9 mouse cellular contexts compared by ENCODE assay signal in genomic region chr10:68356973-68357372, GRCm38 (mm10).
DNase-seq lines count a peak whose midpoint lies in the region; ATAC-seq and TF ChIP-seq lines count a peak whose summit lies in the region.
"Had no signal": no experiment of that assay in that cellular context is flagged by ENCODE, and none has a peak within 500 bp of the region (broad histone marks: within the 10 kb centered on the region; RNA-seq: fewer than 3 reads in every experiment).

No protein-coding gene starts in this region.

- peak; percentile 48 for TF ChIP-seq CTCF in hindbrain, postnatal 0 days (IDR thresholded peaks at IDR 0.05; ENCODE audit: low read depth)

- intact Hi-C loops in gastrocnemius, postnatal 36 days (cut with DNase I) = loop anchor here (10.0 kb wide), 1 partner anchor 88 kb away; no protein-coding TSS in a partner anchor

- H3K4me3 ChIP-seq in hindbrain, postnatal 0 days (ENCODE audit: low read length) = no peak overlapping the region
- H3K4me3 ChIP-seq in hindbrain, embryonic 12.5 days = no peak overlapping the region
- H3K4me3 ChIP-seq in kidney, embryonic 15.5 days (replicated peaks) = no peak overlapping the region
- H3K4me3 ChIP-seq in forebrain, embryonic 13.5 days = no peak overlapping the region

- 72% methylated on average over 6 of the region's 6 CpGs for WGBS in hindbrain, postnatal 0 days
- 81% methylated on average over 6 of the region's 6 CpGs for WGBS in hindbrain, embryonic 12.5 days
- 17% methylated on average over 6 of the region's 6 CpGs for WGBS in kidney, embryonic 15.5 days
- 68% methylated on average over 6 of the region's 6 CpGs for WGBS in forebrain, embryonic 13.5 days

- ATAC-seq in hindbrain, postnatal 0 days = no peak
- no peak for ATAC-seq in hindbrain, embryonic 12.5 days (ENCODE audit: low FRiP score)
- ATAC-seq in kidney, embryonic 15.5 days (replicated peaks; ENCODE audit: low FRiP score) = no peak
- no peak for ATAC-seq in forebrain, embryonic 13.5 days

- peak; percentile 53 for DNase-seq in hindbrain, postnatal 0 days (ENCODE audit: low spot score)
- DNase-seq in B cell, adult 2 months = peak; percentile 28 to 37
- DNase-seq in adrenal gland, postnatal 14 days = peak; percentile 25
- DNase-seq in naive thymus-derived CD4-positive, alpha-beta T cell, adult 2 months (ENCODE audit: low read depth) = peak; percentile 46
- no peak for DNase-seq in gastrocnemius, postnatal 36 days

- H3K36me3 ChIP-seq in hindbrain, postnatal 0 days (ENCODE audit: insufficient read depth, low read length) = no peaks in the 10 kb centered on the region
- no peaks in the 10 kb centered on the region for H3K36me3 ChIP-seq in hindbrain, embryonic 12.5 days
- H3K36me3 ChIP-seq in kidney, embryonic 15.5 days = no peaks in the 10 kb centered on the region
- H3K36me3 ChIP-seq in forebrain, embryonic 13.5 days (ENCODE audit: poor library complexity, severe bottlenecking) = no peaks in the 10 kb centered on the region

- H3K4me1 ChIP-seq in hindbrain, postnatal 0 days (ENCODE audit: insufficient read depth, low read length) = peaks cover 5% of the 10 kb centered on the region
- peaks cover 16% of the 10 kb centered on the region for H3K4me1 ChIP-seq in hindbrain, embryonic 12.5 days
- peaks cover 48% of the 10 kb centered on the region for H3K4me1 ChIP-seq in kidney, embryonic 15.5 days
- peaks cover 25% of the 10 kb centered on the region for H3K4me1 ChIP-seq in forebrain, embryonic 13.5 days

- no peaks in the 10 kb centered on the region for H3K9me3 ChIP-seq in hindbrain, postnatal 0 days (ENCODE audit: low read length)
- no peaks in the 10 kb centered on the region for H3K9me3 ChIP-seq in hindbrain, embryonic 12.5 days (replicated peaks)
- no peaks in the 10 kb centered on the region for H3K9me3 ChIP-seq in kidney, embryonic 15.5 days (replicated peaks)
- H3K9me3 ChIP-seq in forebrain, embryonic 13.5 days (replicated peaks) = no peaks in the 10 kb centered on the region

- H3K27me3 ChIP-seq in hindbrain, postnatal 0 days (ENCODE audit: insufficient read depth, low read length) = no peaks in the 10 kb centered on the region
- H3K27me3 ChIP-seq in hindbrain, embryonic 12.5 days = no peaks in the 10 kb centered on the region
- H3K27me3 ChIP-seq in kidney, embryonic 15.5 days = no peaks in the 10 kb centered on the region
- no peaks in the 10 kb centered on the region for H3K27me3 ChIP-seq in forebrain, embryonic 13.5 days

- H3K27ac ChIP-seq in hindbrain, postnatal 0 days = no peak overlapping the region
- no peak overlapping the region for H3K27ac ChIP-seq in hindbrain, embryonic 12.5 days
- H3K27ac ChIP-seq in kidney, embryonic 15.5 days = peak overlapping the region; percentile 70
- no peak overlapping the region for H3K27ac ChIP-seq in forebrain, embryonic 13.5 days
- H3K27ac ChIP-seq: liver, embryonic 14.5 days had no signal

- H3K9ac ChIP-seq in hindbrain, postnatal 0 days (replicated peaks; ENCODE audit: low read length) = no peak overlapping the region
- H3K9ac ChIP-seq in hindbrain, embryonic 12.5 days = no peak overlapping the region
- H3K9ac ChIP-seq in kidney, embryonic 15.5 days = no peak overlapping the region
- H3K9ac ChIP-seq in forebrain, embryonic 13.5 days = no peak overlapping the region
- H3K9ac ChIP-seq: liver, embryonic 14.5 days had no signal

- H3K4me2 ChIP-seq in hindbrain, postnatal 0 days (ENCODE audit: low read depth, low read length) = no peak overlapping the region
- no peak overlapping the region for H3K4me2 ChIP-seq in hindbrain, embryonic 12.5 days (replicated peaks)
- H3K4me2 ChIP-seq in kidney, embryonic 15.5 days = no peak overlapping the region
- H3K4me2 ChIP-seq in forebrain, embryonic 13.5 days = no peak overlapping the region

Comparison
In these comparisons a context has a peak if more than half of its experiments do, and no peak if none do; other contexts are left out.
1. DNase-seq: peak in hindbrain, postnatal 0 days (single experiment), B cell, adult 2 months (2 of 2), adrenal gland, postnatal 14 days (single experiment) and naive thymus-derived CD4-positive, alpha-beta T cell, adult 2 months (single experiment); none in gastrocnemius, postnatal 36 days (0 of 2).